Mouse (Mus musculus): ENCODE measurements around the gene Tkt.
"Not testable (repeated sequence)": the region's sequence is repeated elsewhere in the genome, so short reads cannot be mapped to it uniquely, and the experiment has no call there.

Gene Tkt

GRCm38 (mm10) chr14:30553185-30553584, 5.0 kb downstream of the Tkt start:
- no peak for DNase-seq (ENCODE audit: low read depth)

GRCm38 (mm10) chr14:30556651-30557050, 8.5 kb downstream of the Tkt start:
- no peak for DNase-seq (ENCODE audit: low read depth)

- DNase-seq (ENCODE audit: low read depth): no peak
These were observed 9.6 kb downstream of the Tkt start for GRCm38 (mm10) chr14:30557730-30558129.

GRCm38 (mm10) chr14:30559321-30559850, 11.2 kb downstream of the Tkt start:
- DNase-seq (ENCODE audit: low read depth): no peak

GRCm38 (mm10) chr14:30560803-30561389, 12.7 kb downstream of the Tkt start:
- no peak for DNase-seq (ENCODE audit: low read depth)

GRCm38 (mm10) chr14:30561470-30562187, 13.5 kb downstream of the Tkt start:
- no peak for DNase-seq (ENCODE audit: low read depth)

- DNase-seq (ENCODE audit: low read depth): no peak
These were observed 14.2 kb downstream of the Tkt start for GRCm38 (mm10) chr14:30562343-30562742.

GRCm38 (mm10) chr14:30564451-30564850, 16.3 kb downstream of the Tkt start:
- DNase-seq (ENCODE audit: low read depth): no peak

GRCm38 (mm10) chr14:30566317-30566716, 18.2 kb downstream of the Tkt start:
- DNase-seq (ENCODE audit: low read depth): no peak

GRCm38 (mm10) chr14:30568016-30568415, 19.9 kb downstream of the Tkt start:
- no peak for DNase-seq (ENCODE audit: low read depth)

GRCm38 (mm10) chr14:30570303-30570702, 22.1 kb downstream of the Tkt start:
- DNase-seq (ENCODE audit: low read depth): no peak

- DNase-seq (ENCODE audit: low read depth): no peak
These were observed 24.1 kb downstream of the Tkt start for GRCm38 (mm10) chr14:30572253-30572652.

GRCm38 (mm10) chr14:30573235-30573634, 25.1 kb downstream of the Tkt start:
- no peak for DNase-seq (ENCODE audit: low read depth)

GRCm38 (mm10) chr14:30573983-30574584, 25.9 kb downstream of the Tkt start:
- DNase-seq (ENCODE audit: low read depth): peak; percentile 87

- DNase-seq (ENCODE audit: low read depth): no peak
These were observed 27.6 kb downstream of the Tkt start for GRCm38 (mm10) chr14:30575791-30576190.

GRCm38 (mm10) chr14:30576260-30576659, 28.1 kb downstream of the Tkt start:
- DNase-seq (ENCODE audit: low read depth): no peak

GRCm38 (mm10) chr14:30577303-30578062, 29.3 kb downstream of the Tkt start:
- DNase-seq (ENCODE audit: low read depth): not testable (repeated sequence)

GRCm38 (mm10) chr14:30579180-30579579, 31.0 kb downstream of the Tkt start:
- peak; percentile 66 for DNase-seq (ENCODE audit: low read depth)

- peak; percentile 61 for DNase-seq (ENCODE audit: low read depth)
These were observed 31.7 kb downstream of the Tkt start for GRCm38 (mm10) chr14:30579882-30580281.

- peak; percentile 77 for DNase-seq (ENCODE audit: low read depth)
These were observed 33.1 kb downstream of the Tkt start for GRCm38 (mm10) chr14:30581238-30581637.

- DNase-seq (ENCODE audit: low read depth): peak; percentile 26
These were observed 35.9 kb downstream of the Tkt start for GRCm38 (mm10) chr14:30584077-30584476.

GRCm38 (mm10) chr14:30584497-30585251, 36.5 kb downstream of the Tkt start:
- DNase-seq (ENCODE audit: low read depth): peak; percentile 41

Data from induced T-regulatory cell, adult 2 months (primary cell).